Mouse (Mus musculus): ENCODE measurements around the gene Ift20.
"Not testable (repeated sequence)": the region's sequence is repeated elsewhere in the genome, so short reads cannot be mapped to it uniquely, and the experiment has no call there.

DNA sequence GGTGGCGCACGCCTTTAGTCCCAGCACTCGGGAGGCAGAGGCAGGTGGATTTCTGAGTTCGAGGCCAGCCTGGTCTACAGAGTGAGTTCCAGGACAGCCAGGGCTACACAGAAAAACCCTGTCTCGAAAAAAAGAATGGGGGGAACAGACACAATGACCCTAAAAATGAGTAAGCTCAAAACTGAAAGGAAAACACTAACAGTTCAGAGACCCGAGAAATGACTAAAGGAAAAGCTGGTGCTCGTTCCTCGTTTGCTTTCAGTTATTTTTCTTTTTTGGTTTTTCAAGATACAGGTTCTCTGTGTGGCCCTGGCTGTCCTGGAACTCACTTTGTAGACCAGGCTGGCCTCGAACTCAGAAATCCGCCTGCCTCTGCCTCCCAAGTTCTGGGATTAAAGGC, 4.6 kb upstream of the Ift20 start:
- not testable (repeated sequence) for TF ChIP-seq USF1 (IDR thresholded peaks at IDR 0.05; ENCODE audit: low read depth); E2F4 (IDR thresholded peaks at IDR 0.05; ENCODE audit: insufficient read depth); CEBPB (IDR thresholded peaks at IDR 0.05; ENCODE audit: insufficient read depth, poor library complexity, severe bottlenecking); POLR2A (IDR thresholded peaks at IDR 0.05; ENCODE audit: insufficient read length, low read depth); MYOG (IDR thresholded peaks at IDR 0.05; ENCODE audit: control insufficient read depth in 1 of 3, insufficient read depth in 1 of 3, insufficient read length in 2 of 3, low read depth in 2 of 3); TCF12 (IDR thresholded peaks at IDR 0.05; ENCODE audit: insufficient read depth, poor library complexity, severe bottlenecking); MAX (IDR thresholded peaks at IDR 0.05; ENCODE audit: low read depth); REST (IDR thresholded peaks at IDR 0.05; ENCODE audit: insufficient read depth, insufficient read length); MYOD1 (IDR thresholded peaks at IDR 0.05; ENCODE audit: control insufficient read depth in 1 of 3, insufficient read length in 2 of 3, low read depth in 2 of 3); SRF (IDR thresholded peaks at IDR 0.05; ENCODE audit: control insufficient read depth, insufficient read length, low read depth); POLR2AphosphoS2 (IDR thresholded peaks at IDR 0.05; ENCODE audit: insufficient read length, low read depth)

Measured in myocyte (in vitro differentiated cells).